Mouse (Mus musculus): Measurements from ENCODE around the gene Olfr447.

GRCm38 (mm10) chr6:42876323-42876722 is 32.4 kb upstream of the Olfr447 start:
- TF ChIP-seq CTCF (IDR thresholded peaks at IDR 0.05; ENCODE audit: borderline replicate concordance, insufficient read depth, low read length) (no peak), POLR2A (IDR thresholded peaks at IDR 0.05; ENCODE audit: low read depth, low read length) (no peak)
